Mouse (Mus musculus): ENCODE measurements around the gene Tmem62. TPM values are rescaled to one million over a fixed set of nuclear protein-coding genes. Genes with fewer than 3 reads are reported as not detected.

The Tmem62 gene
- total RNA-seq, 2 experiments from 2014 or later = 21.8 to 27.5 TPM

- no peak for DNase-seq (ENCODE audit: extremely low spot score in 1 of 2, low spot score in 1 of 2)
These were observed 79.1 kb downstream of the Tmem62 start for GRCm38 (mm10) chr2:121055915-121056314.

Small RNA genes lying within 50 kb of the gene (microRNA-seq; reads per million reads assigned to microRNA genes)
- gene Gm44325 = 0 reads per million in 2 experiments

Other genes with a start within 250 kb of the Tmem62 start
- 10 to 100 TPM; 22.8 to 31.9 TPM for gene Cdan1, start 126.9 kb upstream of the Tmem62 start, total RNA-seq (2021)
- 10 to 100 TPM; 63.0 to 72.8 TPM for gene Ttbk2, start 126.4 kb upstream of the Tmem62 start, total RNA-seq (2021)
- 10 to 100 TPM; 42.0 to 46.7 TPM for gene Ubr1, start 6.3 kb upstream of the Tmem62 start, total RNA-seq (2021)
- 10 to 100 TPM; 58.4 to 58.8 TPM for gene Ccndbp1, start 31.4 kb downstream of the Tmem62 start, total RNA-seq (2021)
- gene Epb42, start 60.1 kb downstream of the Tmem62 start, total RNA-seq (2021) = not detected
- not detected for gene Tgm5, start 108.8 kb downstream of the Tmem62 start, total RNA-seq (2021)
- gene Tgm7, start 132.8 kb downstream of the Tmem62 start, total RNA-seq (2021) = under 1 TPM; 0.15 to 0.16 TPM
- 10 to 100 TPM; 17.9 to 19.6 TPM for gene Adal, start 163.4 kb downstream of the Tmem62 start, total RNA-seq (2021)
- 1 to 10 TPM; 7.7 to 9.2 TPM for gene Lcmt2, start 163.6 kb downstream of the Tmem62 start, total RNA-seq (2021)
- 10 to 100 TPM; 34.8 to 37.8 TPM for gene Tubgcp4, start 193.6 kb downstream of the Tmem62 start, total RNA-seq (2021)
- gene Zscan29, start 194.1 kb downstream of the Tmem62 start, total RNA-seq (2021) = 1 to 10 TPM; 6.1 to 6.4 TPM